Mouse (Mus musculus) CD4-positive naive resting alpha-beta T cell, adult 76 days (primary cell): ENCODE data around the gene Fbxw28. TPM values are rescaled to one million over a fixed set of nuclear protein-coding genes. Genes with fewer than 3 reads are reported as not detected.

Experiments
- total RNA-seq: library from RNA; stranded (reverse); gene quantifications from one replicate; pipeline ENCODE4 v1.2.4, GENCODE M21; 2023

Gene Fbxw28
- total RNA-seq, result not detected

GRCm38 (mm10) chr9:109339559-109339958 is at the start of gene Fbxw28:
Fbxw28 (minus strand) TSS chr9:109339659.

GRCm38 (mm10) chr9:109287576-109287975 is 51.9 kb downstream of the Fbxw28 start, which contains the start of gene Fbxw14:
Fbxw14 (minus strand) TSS chr9:109287676.

Other genes starting within 250 kb of the Fbxw28 start
- 2.9 TPM for gene Plxnb1, start 244.3 kb downstream of the Fbxw28 start, total RNA-seq
- gene Fbxw21, start 177.6 kb downstream of the Fbxw28 start, total RNA-seq, result not detected
- not detected for gene Fbxw13, start 143.7 kb downstream of the Fbxw28 start, total RNA-seq
- not detected for gene Fbxw20, start 104.9 kb downstream of the Fbxw28 start, total RNA-seq
- gene Fbxw14, start 52.0 kb downstream of the Fbxw28 start, total RNA-seq, result not detected
- not detected for gene Fbxw22, start 64.6 kb upstream of the Fbxw28 start, total RNA-seq
- not detected for gene Fbxw16, start 109.5 kb upstream of the Fbxw28 start, total RNA-seq
- not detected for gene Fbxw19, start 156.2 kb upstream of the Fbxw28 start, total RNA-seq
- gene Fbxw15, start 228.6 kb upstream of the Fbxw28 start, total RNA-seq, result not detected